Mouse (Mus musculus) G1E (cell line): Measurements from ENCODE around the gene Haus5. TPM values are rescaled to one million over a fixed set of nuclear protein-coding genes. Genes with fewer than 3 reads are reported as not detected.
A peak's percentile ranks its signal among the peaks of the same experiment; 100 is the strongest.

ENCODE experiments used
- ATAC-seq: 2 replicates; pipeline ENCODE4 v1.8.0; 2016; ENCODE audit warnings: mild to moderate bottlenecking; ENCODE audit not compliant: insufficient number of reproducible peaks, poor library complexity, low FRiP score, severe bottlenecking; ENCODE audit errors: extremely low read depth
- DNase-seq: peaks from one replicate; pipeline ENCODE4 v3.0.0; 2012; ENCODE audit warnings: low spot score
- H3K27me3 ChIP-seq: 2 replicates; pipeline ENCODE4 v1.6.1; 2012; ENCODE audit warnings: mild to moderate bottlenecking, low read length, inconsistent platforms; ENCODE audit not compliant: insufficient read depth
- H3K36me3 ChIP-seq: replicated peaks from 2 replicates; pipeline ENCODE3; 2012; ENCODE audit warnings: mild to moderate bottlenecking, inconsistent platforms
- H3K4me1 ChIP-seq: 2 replicates; pipeline ENCODE4 v1.6.1; 2012; ENCODE audit warnings: low read depth, low read length, inconsistent platforms, mixed read lengths; ENCODE audit not compliant: insufficient read depth
- H3K4me3 ChIP-seq: 2 replicates; pipeline ENCODE4 v1.5.1; 2012; ENCODE audit warnings: low read depth, mild to moderate bottlenecking, inconsistent platforms, low read length, moderate library complexity, mixed read lengths
- H3K9me3 ChIP-seq: replicated peaks from 2 replicates; pipeline ENCODE4 v1.6.1; 2012; ENCODE audit warnings: inconsistent platforms
- CTCF ChIP-seq: IDR thresholded peaks from 2 replicates; pipeline ENCODE4 v1.5.1; 2012; ENCODE audit warnings: low read depth, low read length, inconsistent platforms, mixed read lengths
- GATA1 ChIP-seq: IDR thresholded peaks from 2 replicates; pipeline ENCODE4 v1.6.1; 2012; ENCODE audit warnings: borderline replicate concordance, low read length, inconsistent platforms, mixed read lengths
- GATA2 ChIP-seq: IDR thresholded peaks from 2 replicates; pipeline ENCODE4 v1.6.1; 2012; ENCODE audit warnings: low read depth, low read length, inconsistent platforms, borderline replicate concordance
- POLR2AphosphoS5 ChIP-seq: IDR thresholded peaks from 2 replicates; pipeline ENCODE4 v1.6.1; 2012; ENCODE audit warnings: low read depth, low read length, inconsistent platforms; ENCODE audit not compliant: insufficient replicate concordance
- TAL1 ChIP-seq: conservative IDR thresholded peaks from 2 replicates; pipeline ENCODE4 v1.6.1; 2012; ENCODE audit warnings: low read depth, low read length, inconsistent platforms, mixed read lengths
- polyA plus RNA-seq: library from polyadenylated mRNA; stranded (reverse); fragments of >175 nt; gene quantifications from 2 replicates; pipeline ENCODE4 v1.2.3, GENCODE M21; 2012
- total RNA-seq, 2 experiments: library from RNA; stranded (forward) in 1 of 2; stranded (reverse) in 1 of 2; fragments of 200-1000 nt in 1 of 2; fragments of >200 nt in 1 of 2; fragmentation: Nextera tagmentation in 1 of 2; gene quantifications; 2 replicates each; pipeline ENCODE4 v1.2.3; 2014 to 2017

Haus5 gene
- 46.7 and 58.4 TPM in 2 replicates for total RNA-seq (2014; fragmentation: Nextera tagmentation)
- total RNA-seq (2017) = 24.2 and 25.5 TPM in 2 replicates
- polyA plus RNA-seq = 32.2 and 40.4 TPM in 2 replicates

- Histone ChIP-seq H3K9me3 (no peaks in the 10 kb centered on the region), H3K4me3 (peak within 1 kb of the TSS; percentile 85), H3K36me3 (peaks cover 38% of the 10 kb centered on the region), H3K4me1 (peaks cover 15% of the 10 kb centered on the region), H3K27me3 (0 out of 2 replicates have a peak, but pooled peaks cover 5% of the 10 kb centered on the region)
- DNase-seq (peak; percentile 82), ATAC-seq (peak; percentile 79)
- TF ChIP-seq CTCF (no peak), GATA1 (no peak), POLR2AphosphoS5 (no peak), TAL1 (no peak), GATA2 (no peak)
Observed at GRCm38 (mm10) chr7:30664529-30665200, at the start of gene Haus5. Haus5 (minus strand) TSS chr7:30664994.

- peaks cover 25% of the 10 kb centered on the region; the same call in 1 of the 2 replicates for H3K27me3 ChIP-seq
- no peak within 1 kb of the TSS for H3K4me3 ChIP-seq
- H3K4me1 ChIP-seq = no peaks in the 10 kb centered on the region
- no peak for DNase-seq
- H3K9me3 ChIP-seq = no peaks in the 10 kb centered on the region
- TF ChIP-seq POLR2AphosphoS5 (no peak), GATA2 (no peak), GATA1 (no peak), TAL1 (no peak), CTCF (no peak)
- H3K36me3 ChIP-seq = no peaks in the 10 kb centered on the region
- no peak for ATAC-seq
Observed at GRCm38 (mm10) chr7:30711942-30712341, 47.1 kb upstream of the Haus5 start, which contains the start of gene Atp4a. Atp4a (plus strand) TSS chr7:30712209.

- Histone ChIP-seq H3K27me3 (peaks cover 18% of the 10 kb centered on the region; the same call in 1 of the 2 replicates), H3K4me3 (no peak overlapping the region), H3K4me1 (peaks cover 4% of the 10 kb centered on the region; the same call in 1 of the 2 replicates), H3K36me3 (no peaks in the 10 kb centered on the region), H3K9me3 (no peaks in the 10 kb centered on the region)
- no peak for ATAC-seq
- DNase-seq = no peak
- TF ChIP-seq GATA1 (no peak), CTCF (no peak)
Observed at GRCm38 (mm10) chr7:30707441-30707840, 42.6 kb upstream of the Haus5 start.

GRCm38 (mm10) chr7:30706214-30706882 is 41.6 kb upstream of the Haus5 start:
- H3K9me3 ChIP-seq = no peaks in the 10 kb centered on the region
- DNase-seq (no peak), ATAC-seq (peak; percentile 28)
- H3K4me1 ChIP-seq = peaks cover 4% of the 10 kb centered on the region; the same call in 1 of the 2 replicates
- H3K36me3 ChIP-seq = no peaks in the 10 kb centered on the region
- H3K4me3 ChIP-seq = no peak overlapping the region
- TF ChIP-seq TAL1 (no peak), GATA1 (no peak), POLR2AphosphoS5 (no peak), CTCF (no peak)
- peaks cover 15% of the 10 kb centered on the region for H3K27me3 ChIP-seq

GRCm38 (mm10) chr7:30698589-30698988 is 33.8 kb upstream of the Haus5 start, which contains the start of gene 2200002J24Rik:
2200002J24Rik (plus strand) TSS chr7:30698926.
- DNase-seq = peak; percentile 27
- H3K4me3 ChIP-seq = no peak within 1 kb of the TSS
- peak; percentile 54 for ATAC-seq
- H3K4me1 ChIP-seq = peaks cover 4% of the 10 kb centered on the region; the same call in 1 of the 2 replicates
- H3K27me3 ChIP-seq = peaks cover 3% of the 10 kb centered on the region; the same call in 1 of the 2 replicates
- no peak for TF ChIP-seq TAL1
- no peaks in the 10 kb centered on the region for H3K9me3 ChIP-seq
- no peaks in the 10 kb centered on the region for H3K36me3 ChIP-seq

GRCm38 (mm10) chr7:30698101-30698500 is 33.3 kb upstream of the Haus5 start:
- no peak; the same call in 1 of the 2 replicates for ATAC-seq
- no peak for DNase-seq
- TF ChIP-seq POLR2AphosphoS5 = no peak
- TF ChIP-seq GATA1 = no peak
- TF ChIP-seq CTCF = no peak
- no peak for TF ChIP-seq GATA2
- no peak for TF ChIP-seq TAL1
- H3K4me3 ChIP-seq = no peak overlapping the region
- H3K36me3 ChIP-seq = no peaks in the 10 kb centered on the region
- peaks cover 4% of the 10 kb centered on the region; the same call in 1 of the 2 replicates for H3K4me1 ChIP-seq
- H3K27me3 ChIP-seq = peaks cover 3% of the 10 kb centered on the region; the same call in 1 of the 2 replicates
- no peaks in the 10 kb centered on the region for H3K9me3 ChIP-seq
